Mouse (Mus musculus) forebrain, embryonic 14.5 days (tissue): ENCODE results near the gene Fopnl. TPM values are rescaled to one million over a fixed set of nuclear protein-coding genes. Genes with fewer than 3 reads are reported as not detected.

ENCODE experiments used
- ATAC-seq: fragments of 200-750 bp; cut with Nextera tagmentation; 2 replicates; pipeline ENCODE4 v1.8.0; 2017; ENCODE audit warnings: mild to moderate bottlenecking, moderate library complexity
- DNase-seq: peaks from one replicate; pipeline ENCODE4 v3.0.0-alpha.2; 2015; ENCODE audit warnings: low spot score
- H3K27ac ChIP-seq: fragments of 300-500 bp; sonication (generic); 2 replicates; pipeline ENCODE4 v1.5.1; 2014; ENCODE audit warnings: low read depth, mild to moderate bottlenecking, control low read depth, low read length, moderate library complexity
- H3K27me3 ChIP-seq: fragments of 300-500 bp; sonication (generic); replicated peaks from 2 replicates; pipeline ENCODE4 v1.6.1; 2014; ENCODE audit warnings: low read length, control low read depth, mixed read lengths; ENCODE audit not compliant: control insufficient read depth, insufficient read depth
- H3K36me3 ChIP-seq: fragments of 300-500 bp; sonication (generic); 2 replicates; pipeline ENCODE4 v1.6.1; 2014; ENCODE audit warnings: low read length, control low read depth; ENCODE audit not compliant: control insufficient read depth, insufficient read depth
- H3K4me1 ChIP-seq: fragments of 300-500 bp; sonication (generic); 2 replicates; pipeline ENCODE4 v1.6.1; 2014; ENCODE audit warnings: antibody characterized with exemption, low read length, control low read depth; ENCODE audit not compliant: control insufficient read depth, insufficient read depth
- H3K4me2 ChIP-seq: fragments of 300-500 bp; sonication (generic); 2 replicates; pipeline ENCODE4 v1.6.1; 2014; ENCODE audit warnings: mild to moderate bottlenecking, control low read depth, low read length
- H3K4me3 ChIP-seq: fragments of 300-500 bp; sonication (generic); 2 replicates; pipeline ENCODE4 v1.5.1; 2014; ENCODE audit warnings: low read depth, low read length, control low read depth
- H3K9ac ChIP-seq: fragments of 300-500 bp; sonication (generic); 2 replicates; pipeline ENCODE4 v1.6.1; 2014; ENCODE audit warnings: mild to moderate bottlenecking, low read length, control low read depth, moderate library complexity
- H3K9me3 ChIP-seq: fragments of 300-500 bp; sonication (generic); replicated peaks from 2 replicates; pipeline ENCODE4 v1.6.1; 2016; ENCODE audit warnings: low read length, control low read depth, mixed read lengths; ENCODE audit not compliant: control insufficient read depth
- WGBS: fragments of 180-500 bp; shearing (Covaris S2); extraction: QIAGEN DNeasy Blood & Tissue Kit; methylation state at CpG from one replicate; pipeline ENCODE4 v1.1.7; 2014; 5-methylcytosine and 5-hydroxymethylcytosine counted together
- polyA plus RNA-seq: library from polyadenylated mRNA; unstranded; fragments of >200 nt; fragmentation: Nextera tagmentation; extraction: Ambion mirVana; gene quantifications from 2 replicates; pipeline ENCODE4 v1.2.1, GENCODE M21; 2014

Fopnl gene
- polyA plus RNA-seq, 1 experiment from 2014 or later, result 234 TPM

DNA sequence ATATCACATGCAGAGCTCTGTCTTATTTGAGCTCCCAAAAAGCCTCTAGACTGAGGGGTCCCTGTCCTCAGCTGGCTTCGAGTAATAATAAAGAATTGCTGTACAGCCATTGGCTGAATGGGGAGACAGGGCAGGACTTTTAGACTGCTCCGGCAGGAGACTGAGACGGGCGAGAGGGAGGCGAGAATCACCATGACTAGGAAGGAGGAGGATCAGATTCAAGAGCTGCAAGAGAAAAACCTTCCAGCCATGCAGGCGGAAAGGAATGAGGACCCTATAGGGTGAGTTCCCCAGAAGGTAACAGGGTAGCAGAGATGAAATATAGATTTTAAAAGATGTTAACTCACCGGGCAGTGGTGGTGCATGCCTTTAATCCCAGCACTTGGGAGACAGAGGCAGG lies 4.3 kb downstream of the Fopnl start:
- no peak for ATAC-seq
- no peak for DNase-seq
- H3K9ac ChIP-seq, result no peak overlapping the region
- H3K9me3 ChIP-seq, result no peaks in the 10 kb centered on the region
- peaks cover 10% of the 10 kb centered on the region for H3K4me1 ChIP-seq
- no peaks in the 10 kb centered on the region for H3K27me3 ChIP-seq
- no peak overlapping the region for H3K27ac ChIP-seq
- 93% methylated on average over 7 of the region's 7 CpGs for WGBS
- H3K4me3 ChIP-seq, result no peak overlapping the region
- H3K36me3 ChIP-seq, result peaks cover 50% of the 10 kb centered on the region
- no peak overlapping the region for H3K4me2 ChIP-seq

GRCm38 (mm10) chr16:14311371-14311770 lies 5.8 kb downstream of the Fopnl start:
- peaks cover 65% of the 10 kb centered on the region for H3K36me3 ChIP-seq
- H3K27ac ChIP-seq, result no peak overlapping the region
- H3K4me1 ChIP-seq, result peaks cover 9% of the 10 kb centered on the region
- no peak overlapping the region for H3K4me2 ChIP-seq
- ATAC-seq (no peak), DNase-seq (peak; percentile 38)
- no peaks in the 10 kb centered on the region for H3K27me3 ChIP-seq
- no peak overlapping the region for H3K9ac ChIP-seq
- H3K9me3 ChIP-seq, result no peaks in the 10 kb centered on the region
- H3K4me3 ChIP-seq, result no peak overlapping the region
- WGBS, result 49% methylated on average over 6 of the region's 6 CpGs

DNA sequence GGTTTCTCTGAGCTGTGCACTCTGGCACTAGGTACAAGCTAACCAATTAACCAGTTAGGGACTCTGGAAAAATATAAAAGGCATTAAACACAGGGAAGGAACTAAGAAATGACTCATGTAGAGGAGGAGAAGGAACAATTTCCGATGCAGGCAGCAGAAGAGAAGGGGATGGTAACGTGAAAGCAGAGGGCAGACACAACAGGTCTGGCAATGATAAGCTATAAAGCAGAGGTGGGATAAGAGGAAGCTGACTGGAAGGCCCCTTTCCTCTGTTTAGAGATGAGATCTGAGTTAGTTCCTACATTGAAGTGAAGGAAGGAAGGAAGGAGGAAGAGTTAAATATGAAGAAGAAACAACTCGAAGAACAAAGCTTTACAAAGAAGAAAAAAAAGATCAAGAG lies 7.4 kb downstream of the Fopnl start:
- Histone ChIP-seq H3K27ac (no peak overlapping the region), H3K4me3 (no peak overlapping the region), H3K4me2 (no peak overlapping the region), H3K9ac (no peak overlapping the region), H3K27me3 (no peaks in the 10 kb centered on the region), H3K9me3 (no peaks in the 10 kb centered on the region), H3K4me1 (no peaks in the 10 kb centered on the region), H3K36me3 (peaks cover 73% of the 10 kb centered on the region)
- WGBS, result 88% methylated on average over 3 of the region's 3 CpGs
- ATAC-seq (no peak), DNase-seq (no peak)

DNA sequence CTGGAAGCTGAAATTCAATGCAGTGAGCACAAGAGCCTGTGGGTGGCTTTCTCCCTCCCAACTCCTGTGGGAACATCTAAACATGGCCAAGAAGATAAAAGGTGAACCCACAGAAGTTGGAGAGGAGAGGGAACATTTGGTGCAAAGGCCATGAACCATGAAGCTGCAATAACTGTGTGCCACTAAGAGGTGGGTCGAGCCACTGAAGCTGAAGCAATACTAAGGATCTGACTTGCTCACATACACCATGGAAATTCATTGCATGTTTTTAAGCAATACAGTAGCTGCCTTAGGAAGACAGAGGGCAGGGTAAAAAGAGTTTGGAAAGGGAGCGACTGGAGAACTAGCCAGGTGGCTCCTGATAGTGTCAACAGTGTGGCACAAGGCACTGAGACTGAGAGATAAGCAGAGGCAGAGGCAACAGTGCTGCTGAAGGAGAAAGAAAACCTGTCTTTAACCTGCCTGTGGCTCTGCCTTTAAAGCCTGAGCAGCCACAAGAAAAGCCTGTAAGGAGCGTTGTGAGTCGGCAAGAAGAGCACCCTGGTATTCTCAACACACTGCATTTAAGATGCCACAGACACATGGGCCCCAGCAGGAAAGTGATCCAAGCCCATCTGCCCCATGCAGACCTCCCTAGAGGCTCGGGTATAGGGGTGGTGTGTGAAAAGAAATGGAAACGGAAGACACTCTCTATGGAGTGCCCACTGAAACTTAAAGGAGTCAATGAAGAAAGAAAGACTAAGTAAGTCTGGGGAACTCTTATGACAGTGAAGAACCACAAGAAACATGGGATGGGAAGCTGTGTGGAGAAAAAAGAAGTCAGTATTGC lies 8.7 kb downstream of the Fopnl start:
- Histone ChIP-seq H3K4me2 (no peak overlapping the region), H3K9me3 (no peaks in the 10 kb centered on the region), H3K36me3 (peaks cover 76% of the 10 kb centered on the region), H3K27ac (no peak overlapping the region), H3K4me1 (no peaks in the 10 kb centered on the region), H3K4me3 (no peak overlapping the region), H3K27me3 (no peaks in the 10 kb centered on the region), H3K9ac (no peak overlapping the region)
- ATAC-seq (no peak), DNase-seq (no peak)
- 92% methylated on average over 6 of the region's 6 CpGs for WGBS

GRCm38 (mm10) chr16:14307373-14307772 lies 9.8 kb downstream of the Fopnl start:
- DNase-seq (no peak), ATAC-seq (no peak)
- Histone ChIP-seq H3K9ac (no peak overlapping the region), H3K4me2 (no peak overlapping the region), H3K27me3 (no peaks in the 10 kb centered on the region), H3K27ac (no peak overlapping the region), H3K9me3 (no peaks in the 10 kb centered on the region), H3K4me1 (no peaks in the 10 kb centered on the region), H3K4me3 (no peak overlapping the region), H3K36me3 (peaks cover 75% of the 10 kb centered on the region)
- 100% methylated on average over 1 of the region's 1 CpGs for WGBS

DNA sequence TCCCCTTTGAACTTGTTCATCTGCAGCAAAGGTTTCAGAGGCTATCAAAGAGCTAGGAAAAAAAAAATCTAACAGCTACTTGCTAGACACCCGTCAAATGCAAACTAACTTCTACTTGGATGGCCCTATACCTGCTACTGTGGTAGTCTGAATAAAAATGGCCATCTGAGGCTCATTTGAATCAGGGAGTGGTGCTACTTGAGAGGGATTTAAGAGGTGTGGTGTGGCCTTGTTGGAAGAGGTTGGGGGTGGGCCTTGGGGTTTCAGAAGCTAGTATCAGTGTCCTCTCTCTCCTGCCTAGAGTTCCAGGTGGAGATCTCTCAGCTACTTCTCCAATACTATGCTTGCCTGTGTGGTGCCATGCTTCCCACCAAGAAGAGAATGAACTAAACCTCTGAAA lies 10.8 kb downstream of the Fopnl start:
- Histone ChIP-seq H3K27ac (no peak overlapping the region), H3K27me3 (no peaks in the 10 kb centered on the region), H3K4me3 (no peak overlapping the region), H3K9ac (no peak overlapping the region), H3K9me3 (no peaks in the 10 kb centered on the region), H3K4me2 (no peak overlapping the region), H3K4me1 (no peaks in the 10 kb centered on the region), H3K36me3 (peaks cover 75% of the 10 kb centered on the region)
- ATAC-seq (no peak), DNase-seq (no peak)
- 90% methylated on average over 1 of the region's 1 CpGs for WGBS

DNA sequence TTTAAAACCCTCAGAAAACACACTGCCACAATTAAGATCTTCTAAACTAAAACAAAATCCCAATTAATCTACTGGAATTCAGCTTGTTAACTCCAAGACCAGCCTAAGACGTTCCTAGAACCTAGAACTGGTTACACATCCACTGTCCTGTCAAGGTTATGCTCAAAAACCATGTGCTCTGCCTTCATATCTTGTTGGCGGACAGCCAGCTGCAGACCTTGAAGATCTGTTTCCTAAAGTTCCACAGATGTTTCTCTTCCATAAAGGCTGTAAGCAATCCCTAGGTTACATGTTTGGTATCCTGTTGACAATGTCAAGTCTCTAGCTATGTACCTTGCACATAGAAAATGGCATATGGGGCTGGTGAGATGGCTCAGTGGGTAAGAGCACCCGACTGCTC lies 12.4 kb downstream of the Fopnl start:
- 97% methylated on average over 3 of the region's 3 CpGs for WGBS
- Histone ChIP-seq H3K9me3 (no peaks in the 10 kb centered on the region), H3K4me2 (no peak overlapping the region), H3K4me1 (no peaks in the 10 kb centered on the region), H3K36me3 (peaks cover 79% of the 10 kb centered on the region), H3K27me3 (no peaks in the 10 kb centered on the region), H3K27ac (no peak overlapping the region), H3K4me3 (no peak overlapping the region), H3K9ac (no peak overlapping the region)
- no peak for ATAC-seq
- no peak for DNase-seq

GRCm38 (mm10) chr16:14303676-14304075 lies 13.5 kb downstream of the Fopnl start:
- Histone ChIP-seq H3K4me1 (no peaks in the 10 kb centered on the region), H3K36me3 (peaks cover 86% of the 10 kb centered on the region), H3K27ac (no peak overlapping the region), H3K9ac (no peak overlapping the region), H3K4me2 (no peak overlapping the region), H3K9me3 (no peaks in the 10 kb centered on the region), H3K27me3 (no peaks in the 10 kb centered on the region), H3K4me3 (no peak overlapping the region)
- ATAC-seq (no peak), DNase-seq (no peak)
- 65% methylated on average over 7 of the region's 7 CpGs for WGBS

DNA sequence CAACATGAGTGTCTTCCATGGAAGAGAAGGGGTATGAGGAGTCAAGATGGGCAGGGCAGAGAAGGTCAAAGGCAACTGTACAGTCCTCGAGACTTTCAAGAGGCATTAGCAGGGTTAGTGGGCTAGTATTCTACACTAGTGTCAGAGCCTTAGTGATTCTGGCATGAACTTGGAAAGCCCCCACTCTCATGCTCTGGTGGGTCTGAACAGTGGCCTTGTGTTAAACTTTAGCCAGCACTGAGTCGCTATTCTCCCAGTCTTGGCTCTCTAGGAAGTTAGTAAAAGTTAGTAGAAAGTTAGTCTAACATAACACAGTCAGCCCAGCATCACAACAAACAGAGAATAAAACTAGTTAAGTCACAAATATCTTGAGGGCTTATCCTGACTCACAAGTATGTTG lies 14.1 kb downstream of the Fopnl start:
- no peak overlapping the region for H3K9ac ChIP-seq
- 90% methylated on average over 2 of the region's 2 CpGs for WGBS
- no peaks in the 10 kb centered on the region for H3K4me1 ChIP-seq
- peaks cover 85% of the 10 kb centered on the region for H3K36me3 ChIP-seq
- no peaks in the 10 kb centered on the region for H3K27me3 ChIP-seq
- ATAC-seq, result peak; percentile 37; the same call in 1 of the 2 replicates
- no peaks in the 10 kb centered on the region for H3K9me3 ChIP-seq
- no peak overlapping the region for H3K4me3 ChIP-seq
- H3K4me2 ChIP-seq, result no peak overlapping the region
- H3K27ac ChIP-seq, result no peak overlapping the region
- no peak for DNase-seq
